Mouse (Mus musculus) left cerebral cortex, postnatal 14 days (tissue): ENCODE results near the gene Tex48. TPM values are rescaled to one million over a fixed set of nuclear protein-coding genes. Genes with fewer than 3 reads are reported as not detected.

Experiments used
- DNase-seq, 2 experiments: peaks; one replicate each; pipeline ENCODE4 v3.0.0; 2021 to 2022; ENCODE audit warnings: low spot score in 2 of 2, mixed read lengths in 1 of 2
- intact Hi-C: fragments of 180-260 bp; cut with DNase I; formaldehyde crosslinking; loops from one replicate; pipeline ENCODE4 v1.15.1; 2025
- total RNA-seq, 2 experiments: library from RNA; stranded (reverse); gene quantifications; 2 replicates each; pipeline ENCODE4 v1.2.3; 2021

Gene Tex48
- total RNA-seq, 2 experiments from 2014 or later = not detected

DNA sequence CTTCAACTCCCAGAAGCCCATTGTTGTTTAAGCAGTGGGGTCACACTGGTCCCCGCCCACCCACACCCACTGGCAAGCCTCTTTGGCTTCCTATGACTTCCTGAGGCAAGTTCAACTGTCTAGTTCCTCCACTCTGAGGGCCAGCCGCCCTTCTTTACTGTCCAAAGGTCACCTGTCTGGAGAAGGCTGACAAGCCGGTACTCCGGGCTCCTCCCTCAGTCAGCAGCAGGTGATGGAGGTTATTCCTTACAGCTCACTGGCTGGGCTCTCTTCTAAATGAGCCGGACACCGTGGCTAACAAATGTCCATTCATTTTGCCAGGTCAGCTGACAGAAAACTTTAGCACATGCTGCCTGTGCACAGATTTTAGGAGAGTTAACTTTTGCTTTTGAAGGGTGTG is 21.4 kb downstream of the Tex48 start:
- intact Hi-C loops = no loop called here
- no peak for DNase-seq

DNA sequence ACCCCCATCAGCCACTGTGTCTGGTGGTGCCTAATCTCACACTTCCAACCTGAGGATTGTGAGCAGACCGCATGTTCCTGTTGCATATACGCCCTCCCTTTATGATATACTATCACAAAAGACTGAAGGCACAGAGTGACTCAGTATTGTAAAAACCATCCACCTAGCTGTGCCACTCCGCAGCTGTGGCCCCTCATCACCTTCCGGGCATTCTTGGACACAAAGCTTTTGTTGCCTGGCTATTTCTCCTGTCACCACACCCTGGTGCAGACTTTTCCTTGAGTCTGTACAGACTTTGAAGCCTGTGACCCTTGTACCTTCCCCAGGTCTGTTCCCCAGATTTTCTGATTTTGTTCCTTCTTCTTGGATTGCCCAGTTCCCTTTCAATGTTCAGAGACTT is 26.2 kb downstream of the Tex48 start:
- no peak for DNase-seq

GRCm38 (mm10) chr4:63595259-63595658 is 27.0 kb downstream of the Tex48 start:
- intact Hi-C loops = no loop called here
- DNase-seq = no peak

More for the DNA sequence above, 26.2 kb downstream of the Tex48 start:
- intact Hi-C loops = no loop called here

DNA sequence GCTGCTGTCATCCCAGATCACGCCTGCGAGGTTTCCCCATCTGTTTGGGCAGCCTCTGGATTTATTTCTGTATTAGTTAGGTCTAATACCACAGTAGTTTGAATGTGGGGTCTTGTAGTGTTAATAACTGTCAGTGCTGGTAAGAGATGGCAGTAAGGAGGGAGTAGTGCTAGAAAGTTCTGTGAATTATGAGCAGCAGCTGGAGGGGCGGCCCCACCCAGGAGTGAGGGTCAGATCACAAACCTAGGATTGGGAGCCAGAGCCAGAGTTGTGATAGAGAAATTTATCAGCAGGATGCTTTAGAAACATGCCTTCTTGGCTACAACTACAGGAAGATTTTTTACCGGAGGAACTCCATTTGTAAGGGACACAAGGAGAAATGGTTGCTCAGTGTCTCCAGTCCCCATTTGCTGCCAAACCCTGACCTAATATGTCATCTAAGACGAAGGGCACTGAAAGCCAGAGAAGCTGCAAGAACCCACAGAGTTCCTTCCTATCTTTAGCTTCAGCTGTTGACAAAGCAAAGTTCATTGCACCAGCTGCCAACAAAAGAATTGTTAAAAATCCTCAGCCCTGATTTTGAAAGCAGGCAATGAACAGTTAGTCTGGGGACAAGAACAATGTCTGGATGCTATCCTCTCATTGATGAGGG is 27.6 kb downstream of the Tex48 start:
- intact Hi-C loops = no loop called here

DNA sequence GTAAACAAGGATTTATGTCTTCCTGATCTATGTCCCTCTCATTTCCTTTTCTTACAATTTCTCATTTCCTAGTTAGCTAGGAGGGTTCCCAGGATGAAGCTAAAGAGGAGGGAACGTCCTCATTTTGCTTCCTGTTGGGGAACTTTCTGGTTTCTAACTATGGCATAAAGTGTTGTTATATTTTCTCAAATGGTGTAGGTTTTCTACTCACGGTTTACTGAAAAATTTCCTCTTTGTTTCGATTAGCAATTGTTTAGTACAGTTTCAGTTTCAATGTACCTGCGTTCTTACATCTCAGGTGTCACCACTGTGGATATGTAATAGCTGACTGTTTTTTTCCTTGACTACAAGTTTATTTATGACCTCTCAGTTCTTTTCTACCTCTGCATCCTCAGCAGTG is 31.7 kb downstream of the Tex48 start:
- intact Hi-C loops = no loop called here

More for the DNA sequence above, 27.6 kb downstream of the Tex48 start:
- no peak for DNase-seq

GRCm38 (mm10) chr4:63589987-63590386 is 32.2 kb downstream of the Tex48 start:
- intact Hi-C loops = no loop called here
- DNase-seq = no peak

More for the DNA sequence above, 31.7 kb downstream of the Tex48 start:
- no peak for DNase-seq

- no peak for DNase-seq
- intact Hi-C loops = no loop called here
Measured at GRCm38 (mm10) chr4:63586240-63586639, 36.0 kb downstream of the Tex48 start.

GRCm38 (mm10) chr4:63585216-63585615 is 37.0 kb downstream of the Tex48 start:
- intact Hi-C loops = no loop called here
- DNase-seq = no peak

- intact Hi-C loops = no loop called here
Measured at GRCm38 (mm10) chr4:63582580-63582979, 39.6 kb downstream of the Tex48 start.

GRCm38 (mm10) chr4:63580078-63580477 is 42.1 kb downstream of the Tex48 start:
- DNase-seq = peak in 1 of 2 experiments; percentile 58
- intact Hi-C loops = no loop called here

More at GRCm38 (mm10) chr4:63582580-63582979, 39.6 kb downstream of the Tex48 start:
- no peak for DNase-seq

- DNase-seq = no peak
- intact Hi-C loops = no loop called here
Measured at GRCm38 (mm10) chr4:63579649-63580048, 42.6 kb downstream of the Tex48 start.

DNA sequence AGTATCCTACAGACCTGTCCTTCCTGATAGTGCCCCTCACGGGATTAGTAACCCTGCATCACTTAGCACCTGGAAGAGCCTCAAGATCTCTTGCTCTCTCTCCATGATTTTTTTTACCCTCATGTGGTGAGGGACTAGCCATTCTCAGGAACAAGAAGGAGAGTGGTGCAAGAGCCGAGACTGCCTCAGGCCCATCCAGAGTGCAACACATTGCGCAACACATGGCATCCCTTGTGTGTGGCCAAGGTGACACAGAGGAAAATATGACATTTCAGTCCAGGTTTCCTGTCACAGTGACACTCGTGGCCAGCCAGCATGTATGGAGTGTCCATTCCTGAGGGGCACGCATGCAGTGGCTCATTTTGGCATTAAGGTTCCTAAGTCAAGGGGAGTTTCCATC is 49.6 kb downstream of the Tex48 start:
- DNase-seq = no peak
- intact Hi-C loops = no loop called here

GRCm38 (mm10) chr4:63570208-63570781 is 51.9 kb downstream of the Tex48 start:
- intact Hi-C loops = no loop called here
- no peak for DNase-seq

DNA sequence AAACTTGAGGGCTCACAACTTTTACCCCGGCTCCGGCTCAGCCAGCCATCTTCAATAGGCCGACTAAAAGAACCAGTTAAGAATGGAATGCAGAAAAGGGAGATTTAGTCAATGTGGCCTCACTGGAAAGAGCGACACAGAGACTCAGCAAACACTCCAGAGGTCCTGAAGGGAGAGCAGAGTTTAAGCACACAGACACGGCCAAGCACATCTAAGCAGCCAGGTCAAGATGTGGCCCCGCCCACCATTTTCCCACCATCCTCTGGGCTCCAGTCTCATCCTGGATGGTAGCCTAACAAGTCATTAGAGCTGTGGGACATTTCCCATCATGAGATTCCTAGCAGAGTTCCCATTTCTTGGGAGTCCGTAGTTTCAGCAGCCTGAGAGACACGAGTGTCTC is 52.9 kb downstream of the Tex48 start:
- no peak for DNase-seq
- intact Hi-C loops = no loop called here

GRCm38 (mm10) chr4:63567712-63568390 is 54.4 kb downstream of the Tex48 start:
- intact Hi-C loops = no loop called here
- no peak for DNase-seq

GRCm38 (mm10) chr4:63562742-63563141 is 59.5 kb downstream of the Tex48 start:
- no peak for DNase-seq
- intact Hi-C loops = no loop called here

DNA sequence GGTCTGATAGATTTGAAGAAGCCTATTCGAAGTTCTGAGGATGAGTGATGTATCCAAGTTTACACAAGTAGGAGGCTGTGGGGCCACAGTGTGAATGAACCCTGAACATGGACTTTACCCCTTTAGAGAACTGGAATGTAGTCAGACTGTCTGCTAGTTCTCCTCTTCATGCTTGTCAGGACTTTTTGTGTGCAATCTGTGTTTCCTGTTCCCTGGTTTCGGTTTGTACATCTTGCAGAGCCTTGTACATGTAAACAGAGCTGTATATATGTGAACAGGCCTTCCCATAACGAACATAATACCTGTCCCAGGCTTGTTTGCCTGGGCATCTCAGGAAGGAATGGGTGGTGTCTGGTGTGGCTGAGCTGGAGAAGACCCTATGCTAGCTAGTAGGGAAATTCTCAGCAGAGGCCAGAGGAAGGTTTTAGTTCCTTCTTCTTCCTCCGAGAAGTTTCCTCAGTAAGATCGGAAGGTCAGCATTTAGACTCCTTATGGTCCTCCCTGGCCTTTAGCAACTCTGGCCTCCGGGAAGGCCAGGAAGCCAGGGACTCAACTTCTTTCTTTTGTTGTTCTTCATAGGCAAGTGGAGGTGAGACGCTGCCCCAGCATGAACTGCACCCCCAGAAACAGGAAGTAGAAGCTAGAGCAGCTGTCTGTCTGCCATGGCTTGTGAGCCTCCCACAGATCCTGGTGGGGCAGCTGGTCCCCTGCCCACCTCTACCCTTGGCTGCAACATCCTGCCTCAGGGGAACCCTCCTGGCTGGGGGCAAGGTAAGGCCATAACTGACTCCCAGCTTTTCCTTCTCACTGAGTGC is 60.2 kb downstream of the Tex48 start:
- DNase-seq = no peak
- intact Hi-C loops = no loop called here

DNA sequence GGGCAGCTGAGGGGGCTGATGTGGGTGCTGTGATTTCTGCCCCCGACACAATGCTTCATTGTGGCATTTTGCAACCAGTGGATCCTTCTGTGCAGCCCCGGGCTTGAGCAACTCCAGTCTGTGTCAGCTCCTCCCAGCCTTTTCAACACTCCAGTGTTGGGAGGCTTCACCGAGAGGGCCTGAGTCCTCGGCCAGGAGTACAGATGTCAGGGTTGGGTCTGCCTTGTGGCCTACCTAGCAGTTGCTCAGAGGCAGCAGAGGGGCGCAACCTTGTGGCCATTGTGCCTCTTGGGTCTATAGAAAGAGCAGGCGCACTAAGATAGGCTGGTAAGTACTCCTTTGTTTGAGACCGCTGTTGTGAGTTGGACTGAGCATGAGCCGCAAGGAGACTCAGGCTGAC is 62.1 kb downstream of the Tex48 start:
- no peak for DNase-seq
- intact Hi-C loops = no loop called here

- intact Hi-C loops = no loop called here
Measured at GRCm38 (mm10) chr4:63559127-63559697, 63.0 kb downstream of the Tex48 start.

More at GRCm38 (mm10) chr4:63559127-63559697, 63.0 kb downstream of the Tex48 start:
- DNase-seq = no peak
